Mouse (Mus musculus) G1E (cell line): ENCODE measurements around the gene Lect2.

ENCODE experiments used
- CTCF ChIP-seq: IDR thresholded peaks from 2 replicates; pipeline ENCODE4 v1.5.1; 2012; ENCODE audit warnings: low read depth, low read length, inconsistent platforms, mixed read lengths
- GATA1 ChIP-seq: IDR thresholded peaks from 2 replicates; pipeline ENCODE4 v1.6.1; 2012; ENCODE audit warnings: borderline replicate concordance, low read length, inconsistent platforms, mixed read lengths
- GATA2 ChIP-seq: IDR thresholded peaks from 2 replicates; pipeline ENCODE4 v1.6.1; 2012; ENCODE audit warnings: low read depth, low read length, inconsistent platforms, borderline replicate concordance
- POLR2AphosphoS5 ChIP-seq: IDR thresholded peaks from 2 replicates; pipeline ENCODE4 v1.6.1; 2012; ENCODE audit warnings: low read depth, low read length, inconsistent platforms; ENCODE audit not compliant: insufficient replicate concordance
- TAL1 ChIP-seq: conservative IDR thresholded peaks from 2 replicates; pipeline ENCODE4 v1.6.1; 2012; ENCODE audit warnings: low read depth, low read length, inconsistent platforms, mixed read lengths

DNA sequence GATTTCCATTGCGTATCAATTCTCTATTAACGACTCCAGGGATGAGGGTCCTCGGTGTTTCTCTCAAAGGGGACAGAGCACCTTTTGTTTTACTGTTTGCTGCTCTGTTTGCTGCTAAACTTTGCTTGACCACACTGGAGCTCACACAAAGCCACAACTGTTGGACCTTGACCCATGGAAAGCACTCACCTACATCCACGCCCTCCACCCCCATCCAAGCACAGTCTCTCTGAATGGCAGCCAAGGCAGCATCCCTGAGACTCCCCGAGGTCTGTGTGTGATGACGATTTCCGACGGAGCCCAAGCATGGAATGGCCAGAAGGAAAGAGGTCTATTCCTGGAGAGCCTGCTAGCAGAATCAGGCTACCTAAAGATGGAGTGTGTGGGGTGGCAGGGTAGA is 12.8 kb upstream of the Lect2 start:
- TF ChIP-seq CTCF = no peak
- TF ChIP-seq POLR2AphosphoS5 = no peak
- no peak for TF ChIP-seq GATA1
- TF ChIP-seq TAL1 = no peak
- no peak for TF ChIP-seq GATA2
